Mouse (Mus musculus) liver, postnatal 0 days (tissue): ENCODE results near the gene Ccl3.

Experiments used
- CTCF ChIP-seq: sonication (generic); IDR thresholded peaks from 2 replicates; pipeline ENCODE4 v1.5.1; 2016; ENCODE audit warnings: antibody characterized with exemption, low read depth
- EP300 ChIP-seq: IDR thresholded peaks from 2 replicates; pipeline ENCODE4 v1.6.1; 2016; ENCODE audit warnings: antibody characterized with exemption, low read depth, mild to moderate bottlenecking

GRCm38 (mm10) chr11:83640141-83640540, 9.0 kb downstream of the Ccl3 start:
- TF ChIP-seq CTCF (no peak), EP300 (no peak)
